Mouse (Mus musculus) spleen, adult 2 months (tissue): ENCODE results near the gene Ccnd2. TPM values are rescaled to one million over a fixed set of nuclear protein-coding genes. Genes with fewer than 3 reads are reported as not detected.

Experiments used
- DNase-seq, 2 experiments: peaks; one replicate each; pipeline versions ENCODE4 v3.0.0 to v3.0.0-alpha.2; 2012 to 2021; ENCODE audit warnings: low spot score in 2 of 2, low read depth in 1 of 2
- H3K27ac ChIP-seq: fragments of 200-500 bp; 2 replicates; pipeline ENCODE4 v1.5.1; 2012; ENCODE audit warnings: low read length, inconsistent platforms; ENCODE audit not compliant: insufficient read depth
- H3K27me3 ChIP-seq: fragments of 200-500 bp; 2 replicates; pipeline ENCODE4 v1.6.1; 2012; ENCODE audit warnings: mild to moderate bottlenecking, moderate library complexity, low read length, inconsistent platforms; ENCODE audit not compliant: control insufficient read depth, insufficient read depth
- H3K36me3 ChIP-seq: fragments of 200-500 bp; 2 replicates; pipeline ENCODE4 v1.6.1; 2012; ENCODE audit warnings: mild to moderate bottlenecking, low read length, inconsistent platforms; ENCODE audit not compliant: control insufficient read depth, insufficient read depth
- H3K4me1 ChIP-seq: fragments of 200-500 bp; 2 replicates; pipeline ENCODE4 v1.6.1; 2011; ENCODE audit warnings: inconsistent platforms; ENCODE audit not compliant: control insufficient read depth, insufficient read depth, insufficient read length
- H3K4me3 ChIP-seq: fragments of 200-500 bp; 2 replicates; pipeline ENCODE4 v1.5.1; 2011; ENCODE audit warnings: mild to moderate bottlenecking, inconsistent platforms; ENCODE audit not compliant: insufficient read depth, insufficient read length; ENCODE audit errors: extremely low read depth
- CTCF ChIP-seq: fragments of 200-500 bp; IDR thresholded peaks from 2 replicates; pipeline ENCODE4 v1.5.1; 2011; ENCODE audit warnings: mild to moderate bottlenecking, inconsistent platforms; ENCODE audit not compliant: insufficient read depth, insufficient read length, insufficient replicate concordance; ENCODE audit errors: extremely low read depth
- POLR2A ChIP-seq: fragments of 200-500 bp; IDR thresholded peaks from 2 replicates; pipeline ENCODE4 v1.6.1; 2011; ENCODE audit warnings: low read depth, low read length, inconsistent platforms
- WGBS: fragments of 180-500 bp; shearing (Covaris S2); methylation state at CpG from one replicate; pipeline ENCODE4 v1.1.7; 2018; 5-methylcytosine and 5-hydroxymethylcytosine counted together
- polyA plus RNA-seq: library from polyadenylated mRNA; depleted of rRNA; stranded (reverse); fragments of >200 nt; gene quantifications from 2 replicates; pipeline ENCODE4 v1.2.3, GENCODE M21; 2012

Gene Ccnd2
- polyA plus RNA-seq, 1 experiment: 47.7 TPM

GRCm38 (mm10) chr6:127143124-127143520 lies 8.9 kb downstream of the Ccnd2 start:
- no peaks in the 10 kb centered on the region for H3K27me3 ChIP-seq
- no peak for TF ChIP-seq POLR2A
- TF ChIP-seq CTCF: no peak
- no peak overlapping the region for H3K27ac ChIP-seq
- H3K36me3 ChIP-seq: peaks cover 14% of the 10 kb centered on the region
- H3K4me1 ChIP-seq: no peaks in the 10 kb centered on the region; the same call in 1 of the 2 replicates
- DNase-seq: no peak
- 39% methylated on average over 10 of the region's 10 CpGs for WGBS
- H3K4me3 ChIP-seq: no peak overlapping the region

GRCm38 (mm10) chr6:127142154-127143123 lies 9.6 kb downstream of the Ccnd2 start:
- no peaks in the 10 kb centered on the region; the same call in 1 of the 2 replicates for H3K4me1 ChIP-seq
- DNase-seq: peak; percentile 56 to 57
- H3K27me3 ChIP-seq: no peaks in the 10 kb centered on the region
- WGBS: 20% methylated on average over 10 of the region's 10 CpGs
- no peak overlapping the region for H3K4me3 ChIP-seq
- H3K36me3 ChIP-seq: peaks cover 14% of the 10 kb centered on the region
- TF ChIP-seq CTCF (peak; percentile 47; the same call in 1 of the 2 replicates), POLR2A (no peak)
- H3K27ac ChIP-seq: no peak overlapping the region

- H3K36me3 ChIP-seq: peaks cover 14% of the 10 kb centered on the region
- TF ChIP-seq POLR2A: no peak
- no peak for TF ChIP-seq CTCF
- H3K27ac ChIP-seq: no peak overlapping the region
- WGBS: 90% methylated on average over 11 of the region's 11 CpGs
- no peak overlapping the region for H3K4me3 ChIP-seq
- no peak for DNase-seq
- no peaks in the 10 kb centered on the region for H3K27me3 ChIP-seq
- H3K4me1 ChIP-seq: no peaks in the 10 kb centered on the region; the same call in 1 of the 2 replicates
Measured at GRCm38 (mm10) chr6:127138962-127139361, 13.0 kb downstream of the Ccnd2 start.

- WGBS: 86% methylated on average over 16 of the region's 16 CpGs
- Histone ChIP-seq H3K4me3 (no peak overlapping the region), H3K27ac (no peak overlapping the region), H3K27me3 (no peaks in the 10 kb centered on the region), H3K4me1 (no peaks in the 10 kb centered on the region), H3K36me3 (peaks cover 23% of the 10 kb centered on the region)
- DNase-seq: no peak
- TF ChIP-seq CTCF: no peak
- TF ChIP-seq POLR2A: no peak
Measured at GRCm38 (mm10) chr6:127133433-127134245, 18.4 kb downstream of the Ccnd2 start.

GRCm38 (mm10) chr6:127132719-127133118 lies 19.3 kb downstream of the Ccnd2 start:
- Histone ChIP-seq H3K27ac (no peak overlapping the region), H3K4me1 (no peaks in the 10 kb centered on the region), H3K4me3 (no peak overlapping the region), H3K36me3 (peaks cover 25% of the 10 kb centered on the region), H3K27me3 (no peaks in the 10 kb centered on the region)
- DNase-seq: no peak
- WGBS: 87% methylated on average over 3 of the region's 3 CpGs
- TF ChIP-seq POLR2A (no peak), CTCF (no peak)

GRCm38 (mm10) chr6:127131946-127132345 lies 20.0 kb downstream of the Ccnd2 start:
- H3K4me3 ChIP-seq: no peak overlapping the region
- H3K36me3 ChIP-seq: peaks cover 23% of the 10 kb centered on the region
- WGBS: 89% methylated on average over 3 of the region's 3 CpGs
- H3K4me1 ChIP-seq: no peaks in the 10 kb centered on the region
- TF ChIP-seq CTCF (no peak), POLR2A (no peak)
- H3K27ac ChIP-seq: no peak overlapping the region
- H3K27me3 ChIP-seq: no peaks in the 10 kb centered on the region
- DNase-seq: no peak
